9 mouse cellular contexts compared by ENCODE assay signal in genomic region chr11:94370809-94371208, GRCm38 (mm10). TPM values are rescaled to one million over a fixed set of nuclear protein-coding genes. Genes with fewer than 3 reads are reported as not detected.
DNase-seq lines count a peak whose midpoint lies in the region; ATAC-seq and TF ChIP-seq lines count a peak whose summit lies in the region.
"Had no signal": no experiment of that assay in that cellular context is flagged by ENCODE, and none has a peak within 500 bp of the region (broad histone marks: within the 10 kb centered on the region; RNA-seq: fewer than 3 reads in every experiment).

No protein-coding gene starts in this region.

- intact Hi-C loops in heart, adult 2 months (cut with DNase I) = no loop called here

- H3K4me3 ChIP-seq in kidney, embryonic 15.5 days (replicated peaks) = no peak overlapping the region
- H3K4me3 ChIP-seq in kidney, embryonic 14.5 days (ENCODE audit: low read length) = no peak overlapping the region
- no peak overlapping the region for H3K4me3 ChIP-seq in liver, adult 2 months (ENCODE audit: insufficient read depth, low read depth, low read length)
- no peak overlapping the region for H3K4me3 ChIP-seq in heart, adult 2 months

- no peak overlapping the region for H3K4me2 ChIP-seq in kidney, embryonic 15.5 days
- H3K4me2 ChIP-seq in kidney, embryonic 14.5 days (replicated peaks; ENCODE audit: low read depth, low read length) = no peak overlapping the region

- peak overlapping the region; percentile 20; the same call in 1 of the 2 replicates for H3K27ac ChIP-seq in kidney, embryonic 15.5 days
- H3K27ac ChIP-seq in kidney, embryonic 14.5 days (ENCODE audit: low read depth, low read length) = no peak overlapping the region
- H3K27ac ChIP-seq in liver, adult 2 months (replicated peaks; ENCODE audit: insufficient read depth, low read depth, low read length) = peak overlapping the region; percentile 10
- no peak overlapping the region for H3K27ac ChIP-seq in heart, adult 2 months

- H3K27me3 ChIP-seq in kidney, embryonic 15.5 days = peaks cover 18% of the 10 kb centered on the region; the same call in 1 of the 2 replicates
- no peaks in the 10 kb centered on the region for H3K27me3 ChIP-seq in kidney, embryonic 14.5 days (ENCODE audit: control insufficient read depth, insufficient read depth, low read length)
- no peaks in the 10 kb centered on the region for H3K27me3 ChIP-seq in liver, adult 2 months (ENCODE audit: control insufficient read depth, insufficient read depth, low read length)
- H3K27me3 ChIP-seq in heart, adult 2 months (ENCODE audit: control insufficient read depth, insufficient read depth, low read length) = no peaks in the 10 kb centered on the region

- H3K79me2 ChIP-seq in liver, adult 2 months (ENCODE audit: control insufficient read depth, insufficient read depth, low read length) = no peaks in the 10 kb centered on the region
- no peaks in the 10 kb centered on the region for H3K79me2 ChIP-seq in heart, adult 2 months (replicated peaks; ENCODE audit: control insufficient read depth, insufficient read depth, low read length)

- WGBS in kidney, embryonic 15.5 days = 10% methylated on average over 5 of the region's 5 CpGs
- 9% methylated on average over 5 of the region's 5 CpGs for WGBS in kidney, embryonic 14.5 days
- 23% methylated on average over 5 of the region's 5 CpGs for WGBS in liver, adult 2 months
- 24% methylated on average over 5 of the region's 5 CpGs for WGBS in heart, adult 2 months

- H3K9ac ChIP-seq in kidney, embryonic 15.5 days = no peak overlapping the region
- no peak overlapping the region for H3K9ac ChIP-seq in kidney, embryonic 14.5 days (ENCODE audit: low read depth, low read length)
- H3K9ac ChIP-seq in liver, adult 2 months (ENCODE audit: low read depth, low read length) = no peak overlapping the region
- no peak overlapping the region for H3K9ac ChIP-seq in heart, adult 2 months (ENCODE audit: low read depth, low read length)

- ATAC-seq in kidney, embryonic 15.5 days (replicated peaks; ENCODE audit: low FRiP score) = peak; percentile 59; the same call in 1 of the 2 replicates
- ATAC-seq in kidney, embryonic 14.5 days (ENCODE audit: low FRiP score, low TSS enrichment) = no peak
- ATAC-seq in neutrophil, adult 5-6 weeks (ENCODE audit: extremely low read depth, insufficient number of reproducible peaks, low FRiP score, poor library complexity, severe bottlenecking) = peak; percentile 69

- H3K4me1 ChIP-seq in kidney, embryonic 15.5 days = peaks cover 15% of the 10 kb centered on the region
- no peaks in the 10 kb centered on the region for H3K4me1 ChIP-seq in kidney, embryonic 14.5 days (ENCODE audit: control insufficient read depth, insufficient read depth, low read length)
- peaks cover 12% of the 10 kb centered on the region for H3K4me1 ChIP-seq in liver, adult 2 months (ENCODE audit: control insufficient read depth, insufficient read depth, low read length)
- no peaks in the 10 kb centered on the region for H3K4me1 ChIP-seq in heart, adult 2 months (ENCODE audit: control insufficient read depth, insufficient read depth, low read length)

- H3K36me3 ChIP-seq in kidney, embryonic 15.5 days = no peaks in the 10 kb centered on the region
- no peaks in the 10 kb centered on the region for H3K36me3 ChIP-seq in kidney, embryonic 14.5 days (ENCODE audit: control insufficient read depth, insufficient read depth, low read length)
- peaks cover 8% of the 10 kb centered on the region; the same call in 1 of the 2 replicates for H3K36me3 ChIP-seq in liver, adult 2 months (ENCODE audit: control insufficient read depth, insufficient read depth, low read length)
- H3K36me3 ChIP-seq in heart, adult 2 months (ENCODE audit: control insufficient read depth, insufficient read depth, low read length) = no peaks in the 10 kb centered on the region

- H3K9me3 ChIP-seq in kidney, embryonic 15.5 days (replicated peaks) = no peaks in the 10 kb centered on the region
- no peaks in the 10 kb centered on the region for H3K9me3 ChIP-seq in kidney, embryonic 14.5 days (ENCODE audit: control insufficient read depth, low read length)

- no peak for TF ChIP-seq POLR2A in liver, adult 2 months (IDR thresholded peaks at IDR 0.05; ENCODE audit: extremely low read depth, insufficient read depth, low read length)
- no peak for TF ChIP-seq POLR2A in heart, adult 2 months (IDR thresholded peaks at IDR 0.05; ENCODE audit: insufficient read depth, low read depth, low read length)

- TF ChIP-seq CTCF in liver, adult 2 months (IDR thresholded peaks at IDR 0.05; ENCODE audit: low read depth, low read length) = no peak
- TF ChIP-seq CTCF in heart, adult 2 months (IDR thresholded peaks at IDR 0.05) = no peak

- DNase-seq in NIH3T3 (ENCODE audit: low read depth) = peak; percentile 43
- no peak for DNase-seq in liver, adult 2 months (ENCODE audit: extremely low read depth, low read depth, low spot score)
- no peak for DNase-seq in testis, postnatal 10 days (ENCODE audit: low spot score)
- DNase-seq in gastrocnemius, postnatal 10 days = no peak
- DNase-seq in heart, adult 2 months = no peak
- DNase-seq: heart, postnatal 10 days had no signal

- TF ChIP-seq EP300 in heart, adult 2 months (IDR thresholded peaks at IDR 0.05; ENCODE audit: insufficient read depth, low read depth, low read length) = no peak

RNA-seq across cellular contexts. Expression of gene Abcc3, which starts 22.0 kb away (rescaled TPM):
- 3.4 and 6.0 TPM in 2 replicates for polyA plus RNA-seq in kidney, embryonic 15.5 days (2015; fragmentation: Nextera tagmentation; extraction: Ambion mirVana)
- 1.1 and 3.9 TPM in 2 replicates for polyA plus RNA-seq in kidney, embryonic 14.5 days (2014; fragmentation: Nextera tagmentation; extraction: Ambion mirVana)
- total RNA-seq in liver, adult 2 months (2014; rRNA removed) = 180 and 280 TPM in 2 replicates
- polyA plus RNA-seq in liver, adult 2 months (2012; rRNA removed) = 251 and 292 TPM in 2 replicates
- 0.86 and 1.2 TPM in 2 replicates for total RNA-seq in neutrophil, adult 5-6 weeks (2017)
- total RNA-seq in gastrocnemius, postnatal 10 days (2021) = 1 to 10 TPM; 1.9 to 2.1 TPM
- total RNA-seq in heart, adult 2 months (2021) = 1 to 10 TPM; 1.6 to 2.3 TPM
- polyA plus RNA-seq in heart, adult 2 months (2012; rRNA removed) = 1.8 and 2.0 TPM in 2 replicates

RNA-seq across cellular contexts. Expression of gene Ankrd40, which starts 43.0 kb away (rescaled TPM):
- polyA plus RNA-seq in kidney, embryonic 15.5 days (2015; fragmentation: Nextera tagmentation; extraction: Ambion mirVana) = 14.8 and 15.4 TPM in 2 replicates
- 16.0 and 20.6 TPM in 2 replicates for polyA plus RNA-seq in kidney, embryonic 14.5 days (2014; fragmentation: Nextera tagmentation; extraction: Ambion mirVana)
- 28.0 and 30.0 TPM in 2 replicates for total RNA-seq in liver, adult 2 months (2014; rRNA removed)
- polyA plus RNA-seq in liver, adult 2 months (2012; rRNA removed) = 47.6 and 56.5 TPM in 2 replicates
- total RNA-seq in neutrophil, adult 5-6 weeks (2017) = 68.3 and 73.1 TPM in 2 replicates
- 100 to 1,000 TPM; 135 to 141 TPM for total RNA-seq in gastrocnemius, postnatal 10 days (2021)
- 100 to 1,000 TPM; 254 to 285 TPM for total RNA-seq in heart, adult 2 months (2021)
- 287 and 346 TPM in 2 replicates for polyA plus RNA-seq in heart, adult 2 months (2012; rRNA removed)

RNA-seq across cellular contexts. Expression of gene Luc7l3, which starts 49.0 kb away (rescaled TPM):
- polyA plus RNA-seq in kidney, embryonic 15.5 days (2015; fragmentation: Nextera tagmentation; extraction: Ambion mirVana) = 127 and 131 TPM in 2 replicates
- 106 and 147 TPM in 2 replicates for polyA plus RNA-seq in kidney, embryonic 14.5 days (2014; fragmentation: Nextera tagmentation; extraction: Ambion mirVana)
- total RNA-seq in liver, adult 2 months (2014; rRNA removed) = 17.9 and 20.1 TPM in 2 replicates
- 2.5 and 4.6 TPM in 2 replicates for polyA plus RNA-seq in liver, adult 2 months (2012; rRNA removed)
- 241 and 265 TPM in 2 replicates for total RNA-seq in neutrophil, adult 5-6 weeks (2017)
- 10 to 100 TPM; 31.8 to 55.4 TPM for total RNA-seq in gastrocnemius, postnatal 10 days (2021)
- total RNA-seq in heart, adult 2 months (2021) = 10 to 100 TPM; 32.1 to 36.0 TPM
- 8.1 and 17.2 TPM in 2 replicates for polyA plus RNA-seq in heart, adult 2 months (2012; rRNA removed)

Comparison
In these comparisons a context has a peak if more than half of its experiments do, and no peak if none do; other contexts are left out.
1. H3K27ac ChIP-seq: peak in kidney, embryonic 15.5 days (single experiment) and liver, adult 2 months (single experiment); none in kidney, embryonic 14.5 days (single experiment) and heart, adult 2 months (single experiment).
2. RNA of gene Abcc3, which starts 22.0 kb away (total RNA-seq): 180 to 280 TPM in liver, adult 2 months; 1.6 to 2.3 TPM in heart, adult 2 months, 1.9 to 2.1 TPM in gastrocnemius, postnatal 10 days and 0.86 to 1.2 TPM in neutrophil, adult 5-6 weeks; every median in the first group is over 10 times any median in the second.